Mouse (Mus musculus): ENCODE results near the gene Cyth1. TPM values are rescaled to one million over a fixed set of nuclear protein-coding genes. Genes with fewer than 3 reads are reported as not detected.

Gene Cyth1
- polyA plus RNA-seq, 1 experiment from 2014 or later, result 24.0 TPM

GRCm38 (mm10) chr11:118210962-118211361 is 37.4 kb downstream of the Cyth1 start:
- no peaks in the 10 kb centered on the region for H3K9me3 ChIP-seq (replicated peaks; ENCODE audit: control insufficient read depth, low read length)
- H3K4me2 ChIP-seq (ENCODE audit: low read depth, low read length), result no peak overlapping the region
- H3K9ac ChIP-seq (ENCODE audit: low read length), result peak overlapping the region; percentile 22; the same call in 1 of the 2 replicates
- no peak overlapping the region for H3K27ac ChIP-seq (ENCODE audit: low read length)
- H3K36me3 ChIP-seq (ENCODE audit: control insufficient read depth, insufficient read depth), result no peaks in the 10 kb centered on the region
- no peak overlapping the region for H3K4me3 ChIP-seq (ENCODE audit: low read length)
- WGBS, result 80% methylated on average over 5 of the region's 5 CpGs
- no peaks in the 10 kb centered on the region for H3K27me3 ChIP-seq (ENCODE audit: control insufficient read depth, insufficient read depth, low read length)
- H3K4me1 ChIP-seq (ENCODE audit: control insufficient read depth, insufficient read depth, low read length), result peaks cover 52% of the 10 kb centered on the region
- no peak for ATAC-seq (replicated peaks; ENCODE audit: extremely low read depth, insufficient read depth, low FRiP score)

- H3K4me2 ChIP-seq (ENCODE audit: low read depth, low read length), result no peak overlapping the region
- WGBS, result 63% methylated on average over 4 of the region's 4 CpGs
- H3K4me1 ChIP-seq (ENCODE audit: control insufficient read depth, insufficient read depth, low read length), result peaks cover 53% of the 10 kb centered on the region
These were observed 38.3 kb downstream of the Cyth1 start for GRCm38 (mm10) chr11:118210116-118210515.

GRCm38 (mm10) chr11:118209376-118209775 is 39.0 kb downstream of the Cyth1 start:
- H3K27ac ChIP-seq (ENCODE audit: low read length), result peak overlapping the region; percentile 78
- H3K9me3 ChIP-seq (replicated peaks; ENCODE audit: control insufficient read depth, low read length), result no peaks in the 10 kb centered on the region
- 58% methylated on average over 3 of the region's 3 CpGs for WGBS
- no peaks in the 10 kb centered on the region for H3K27me3 ChIP-seq (ENCODE audit: control insufficient read depth, insufficient read depth, low read length)
- H3K4me3 ChIP-seq (ENCODE audit: low read length), result no peak overlapping the region
- no peak for ATAC-seq (replicated peaks; ENCODE audit: extremely low read depth, insufficient read depth, low FRiP score)
- H3K4me2 ChIP-seq (ENCODE audit: low read depth, low read length), result no peak overlapping the region; the same call in 1 of the 2 replicates
- peak overlapping the region; percentile 52; the same call in 1 of the 2 replicates for H3K9ac ChIP-seq (ENCODE audit: low read length)
- H3K36me3 ChIP-seq (ENCODE audit: control insufficient read depth, insufficient read depth), result no peaks in the 10 kb centered on the region
- peaks cover 59% of the 10 kb centered on the region for H3K4me1 ChIP-seq (ENCODE audit: control insufficient read depth, insufficient read depth, low read length)

More at GRCm38 (mm10) chr11:118210116-118210515, 38.3 kb downstream of the Cyth1 start:
- no peak overlapping the region for H3K27ac ChIP-seq (ENCODE audit: low read length)
- H3K9me3 ChIP-seq (replicated peaks; ENCODE audit: control insufficient read depth, low read length), result no peaks in the 10 kb centered on the region
- no peak overlapping the region for H3K4me3 ChIP-seq (ENCODE audit: low read length)
- no peaks in the 10 kb centered on the region for H3K27me3 ChIP-seq (ENCODE audit: control insufficient read depth, insufficient read depth, low read length)
- H3K36me3 ChIP-seq (ENCODE audit: control insufficient read depth, insufficient read depth), result no peaks in the 10 kb centered on the region
- no peak for ATAC-seq (replicated peaks; ENCODE audit: extremely low read depth, insufficient read depth, low FRiP score)
- H3K9ac ChIP-seq (ENCODE audit: low read length), result no peak overlapping the region

- ATAC-seq (replicated peaks; ENCODE audit: extremely low read depth, insufficient read depth, low FRiP score), result 0 out of 2 replicates have a peak, but pooled peaks have one; percentile 56
- Histone ChIP-seq H3K27me3 (ENCODE audit: control insufficient read depth, insufficient read depth, low read length) (no peaks in the 10 kb centered on the region), H3K9ac (ENCODE audit: low read length) (peak overlapping the region; percentile 52; the same call in 1 of the 2 replicates), H3K36me3 (ENCODE audit: control insufficient read depth, insufficient read depth) (no peaks in the 10 kb centered on the region), H3K9me3 (replicated peaks; ENCODE audit: control insufficient read depth, low read length) (no peaks in the 10 kb centered on the region), H3K27ac (ENCODE audit: low read length) (peak overlapping the region; percentile 78), H3K4me2 (ENCODE audit: low read depth, low read length) (peak overlapping the region; percentile 20), H3K4me3 (ENCODE audit: low read length) (no peak overlapping the region), H3K4me1 (ENCODE audit: control insufficient read depth, insufficient read depth, low read length) (peaks cover 60% of the 10 kb centered on the region)
- WGBS, result 16% methylated on average over 8 of the region's 8 CpGs
These were observed 39.6 kb downstream of the Cyth1 start for GRCm38 (mm10) chr11:118208672-118209272.

DNA sequence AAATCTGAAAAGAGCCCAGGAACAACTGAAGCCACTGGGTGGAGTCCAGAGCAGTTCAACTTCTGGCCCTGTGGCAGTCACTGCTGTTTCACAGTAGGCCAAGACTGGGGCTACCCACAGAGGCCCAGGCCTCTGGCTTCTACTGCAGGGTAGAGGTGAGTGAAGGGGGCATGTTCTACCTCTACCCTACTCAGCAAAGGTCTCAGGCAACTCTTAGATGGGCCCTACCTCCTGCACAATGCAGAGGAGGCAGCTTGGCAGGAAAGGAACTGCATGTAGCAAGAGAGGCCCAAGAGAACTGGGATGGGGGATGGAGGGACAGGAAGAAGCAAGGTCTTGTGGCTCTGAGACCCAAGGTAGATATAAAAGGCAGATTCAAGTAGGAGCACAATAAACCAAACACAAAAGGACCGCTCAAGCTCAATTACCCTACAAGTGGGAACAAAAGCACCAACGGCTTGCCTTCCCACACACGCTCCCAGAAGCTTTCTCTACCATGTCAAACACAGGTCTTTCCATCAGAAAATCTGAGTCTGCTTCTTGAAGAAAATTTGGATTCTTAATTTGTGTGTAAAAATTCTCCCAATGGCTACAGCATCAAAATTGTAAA is 40.9 kb downstream of the Cyth1 start:
- no peak overlapping the region for H3K27ac ChIP-seq (ENCODE audit: low read length)
- ATAC-seq (replicated peaks; ENCODE audit: extremely low read depth, insufficient read depth, low FRiP score), result no peak
- H3K4me2 ChIP-seq (ENCODE audit: low read depth, low read length), result no peak overlapping the region
- no peaks in the 10 kb centered on the region for H3K27me3 ChIP-seq (ENCODE audit: control insufficient read depth, insufficient read depth, low read length)
- no peak overlapping the region for H3K9ac ChIP-seq (ENCODE audit: low read length)
- H3K9me3 ChIP-seq (replicated peaks; ENCODE audit: control insufficient read depth, low read length), result no peaks in the 10 kb centered on the region
- no peaks in the 10 kb centered on the region for H3K36me3 ChIP-seq (ENCODE audit: control insufficient read depth, insufficient read depth)
- H3K4me3 ChIP-seq (ENCODE audit: low read length), result no peak overlapping the region
- 89% methylated on average over 3 of the region's 3 CpGs for WGBS
- H3K4me1 ChIP-seq (ENCODE audit: control insufficient read depth, insufficient read depth, low read length), result peaks cover 73% of the 10 kb centered on the region

- Histone ChIP-seq H3K36me3 (ENCODE audit: control insufficient read depth, insufficient read depth) (no peaks in the 10 kb centered on the region), H3K27me3 (ENCODE audit: control insufficient read depth, insufficient read depth, low read length) (no peaks in the 10 kb centered on the region), H3K9me3 (replicated peaks; ENCODE audit: control insufficient read depth, low read length) (no peaks in the 10 kb centered on the region), H3K27ac (ENCODE audit: low read length) (no peak overlapping the region), H3K9ac (ENCODE audit: low read length) (no peak overlapping the region), H3K4me1 (ENCODE audit: control insufficient read depth, insufficient read depth, low read length) (peaks cover 76% of the 10 kb centered on the region), H3K4me3 (ENCODE audit: low read length) (no peak overlapping the region), H3K4me2 (ENCODE audit: low read depth, low read length) (no peak overlapping the region)
- WGBS, result 76% methylated on average over 3 of the region's 3 CpGs
- no peak for ATAC-seq (replicated peaks; ENCODE audit: extremely low read depth, insufficient read depth, low FRiP score)
These were observed 42.1 kb downstream of the Cyth1 start for GRCm38 (mm10) chr11:118206267-118206666.

DNA sequence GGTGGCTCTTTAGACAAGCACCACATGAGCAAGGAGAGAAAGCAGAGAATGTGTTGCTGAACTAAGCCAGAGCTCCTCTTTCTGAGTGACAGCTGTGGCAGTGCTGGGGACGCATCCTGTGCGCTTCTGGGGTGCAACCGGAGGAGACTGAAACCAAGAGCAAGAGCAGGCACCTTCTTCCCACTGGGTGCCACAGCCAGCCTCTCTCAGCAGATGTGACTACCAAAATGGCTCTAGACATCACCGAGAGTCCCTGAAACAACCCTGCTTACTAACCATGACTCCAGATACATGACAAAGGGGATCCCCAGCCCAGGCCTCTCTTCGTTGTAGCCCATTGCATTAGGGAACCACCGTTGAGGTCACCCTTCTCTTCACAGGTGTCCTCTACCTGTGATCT is 44.9 kb downstream of the Cyth1 start:
- peaks cover 78% of the 10 kb centered on the region for H3K4me1 ChIP-seq (ENCODE audit: control insufficient read depth, insufficient read depth, low read length)
- H3K4me3 ChIP-seq (ENCODE audit: low read length), result no peak overlapping the region
- no peaks in the 10 kb centered on the region for H3K27me3 ChIP-seq (ENCODE audit: control insufficient read depth, insufficient read depth, low read length)
- 67% methylated on average over 6 of the region's 6 CpGs for WGBS
- no peak overlapping the region; the same call in 1 of the 2 replicates for H3K9ac ChIP-seq (ENCODE audit: low read length)
- no peaks in the 10 kb centered on the region for H3K9me3 ChIP-seq (replicated peaks; ENCODE audit: control insufficient read depth, low read length)
- H3K27ac ChIP-seq (ENCODE audit: low read length), result peak overlapping the region; percentile 91
- no peak for ATAC-seq (replicated peaks; ENCODE audit: extremely low read depth, insufficient read depth, low FRiP score)
- no peaks in the 10 kb centered on the region for H3K36me3 ChIP-seq (ENCODE audit: control insufficient read depth, insufficient read depth)
- H3K4me2 ChIP-seq (ENCODE audit: low read depth, low read length), result no peak overlapping the region

GRCm38 (mm10) chr11:118202410-118203233 is 45.8 kb downstream of the Cyth1 start:
- H3K27ac ChIP-seq (ENCODE audit: low read length), result peak overlapping the region; percentile 91
- peak overlapping the region; percentile 77 for H3K9ac ChIP-seq (ENCODE audit: low read length)
- H3K9me3 ChIP-seq (replicated peaks; ENCODE audit: control insufficient read depth, low read length), result no peaks in the 10 kb centered on the region
- peak overlapping the region; percentile 80 for H3K4me2 ChIP-seq (ENCODE audit: low read depth, low read length)
- peaks cover 79% of the 10 kb centered on the region for H3K4me1 ChIP-seq (ENCODE audit: control insufficient read depth, insufficient read depth, low read length)
- peak overlapping the region; percentile 56 for H3K4me3 ChIP-seq (ENCODE audit: low read length)
- peak; percentile 75 for ATAC-seq (replicated peaks; ENCODE audit: extremely low read depth, insufficient read depth, low FRiP score)
- H3K36me3 ChIP-seq (ENCODE audit: control insufficient read depth, insufficient read depth), result no peaks in the 10 kb centered on the region
- no peaks in the 10 kb centered on the region for H3K27me3 ChIP-seq (ENCODE audit: control insufficient read depth, insufficient read depth, low read length)
- WGBS, result 6% methylated on average over 19 of the region's 19 CpGs

Measured in heart, embryonic 16.5 days (tissue).